Mouse (Mus musculus) cortical plate, adult 2 months (tissue): ENCODE measurements around the gene Akap6. TPM values are rescaled to one million over a fixed set of nuclear protein-coding genes. Genes with fewer than 3 reads are reported as not detected.
A peak's percentile ranks its signal among the peaks of the same experiment; 100 is the strongest.

Source experiments
- H3K27ac ChIP-seq: fragments of 200-500 bp; 2 replicates; pipeline ENCODE4 v1.5.1; 2012; ENCODE audit warnings: low read length, control low read depth, inconsistent platforms; ENCODE audit not compliant: insufficient read depth
- H3K4me1 ChIP-seq: fragments of 200-500 bp; 2 replicates; pipeline ENCODE4 v1.6.1; 2011; ENCODE audit warnings: low read length; ENCODE audit not compliant: control insufficient read depth, insufficient read depth
- H3K4me3 ChIP-seq: fragments of 200-500 bp; 2 replicates; pipeline ENCODE4 v1.5.1; 2011; ENCODE audit warnings: mild to moderate bottlenecking, low read length, control low read depth; ENCODE audit not compliant: insufficient read depth
- CTCF ChIP-seq: fragments of 200-500 bp; IDR thresholded peaks from 2 replicates; pipeline ENCODE4 v1.5.1; 2011; ENCODE audit warnings: mild to moderate bottlenecking, control low read depth, low read length; ENCODE audit not compliant: insufficient read depth; ENCODE audit errors: extremely low read depth
- POLR2A ChIP-seq: fragments of 200-500 bp; IDR thresholded peaks from 2 replicates; pipeline ENCODE4 v1.6.1; 2011; ENCODE audit warnings: mild to moderate bottlenecking, low read length, control low read depth; ENCODE audit not compliant: insufficient read depth; ENCODE audit errors: extremely low read depth
- polyA plus RNA-seq: library from polyadenylated mRNA; depleted of rRNA; stranded (reverse); fragments of >200 nt; gene quantifications from 2 replicates; pipeline ENCODE4 v1.2.3, GENCODE M21; 2012

The Akap6 gene
- polyA plus RNA-seq, 1 experiment, result 35.8 TPM

DNA sequence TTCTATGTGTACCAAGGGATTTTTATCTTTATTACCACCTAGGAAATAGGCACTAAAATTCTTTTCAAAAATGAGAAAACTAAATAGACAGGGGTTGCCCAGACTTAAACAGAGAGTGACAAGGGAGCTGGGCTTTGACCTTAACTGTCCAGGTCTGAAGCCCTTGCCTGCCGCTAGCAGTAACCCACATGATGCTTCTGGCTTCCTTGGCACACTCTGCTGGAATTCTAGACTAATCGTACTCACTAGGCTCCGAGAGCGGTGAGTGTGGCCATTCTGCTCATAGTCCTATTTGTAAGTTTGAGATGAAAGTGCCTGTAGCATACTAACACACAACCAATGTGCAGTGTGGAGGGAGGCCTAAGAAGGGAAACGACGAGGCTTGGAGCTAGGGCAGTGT is 223.3 kb downstream of the Akap6 start:
- TF ChIP-seq CTCF (no peak), POLR2A (no peak)
- H3K4me3 ChIP-seq, result no peak overlapping the region
- peaks cover 1% of the 10 kb centered on the region; the same call in 1 of the 2 replicates for H3K4me1 ChIP-seq
- no peak overlapping the region for H3K27ac ChIP-seq

DNA sequence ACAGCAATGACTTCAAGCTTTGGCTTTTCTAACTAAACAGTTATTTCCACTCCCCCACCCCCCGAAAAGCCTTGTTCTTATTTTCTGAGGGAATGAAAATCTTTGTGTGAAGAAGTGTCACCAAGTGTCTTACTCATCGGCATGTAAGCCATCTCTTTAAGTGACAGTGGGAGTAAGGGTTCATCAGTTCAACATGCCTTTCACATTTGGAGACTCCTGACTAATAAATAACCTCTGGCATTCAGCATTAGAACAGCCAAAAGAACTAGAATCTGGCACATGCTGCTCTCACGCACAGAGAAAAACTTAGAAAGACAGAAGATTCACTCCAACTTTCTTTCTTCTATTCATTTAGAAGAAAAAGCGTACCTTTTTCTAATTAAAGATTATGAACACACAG is 226.3 kb downstream of the Akap6 start:
- TF ChIP-seq CTCF, result no peak
- no peak for TF ChIP-seq POLR2A
- H3K4me1 ChIP-seq, result peaks cover 1% of the 10 kb centered on the region; the same call in 1 of the 2 replicates
- no peak overlapping the region for H3K4me3 ChIP-seq
- no peak overlapping the region for H3K27ac ChIP-seq

DNA sequence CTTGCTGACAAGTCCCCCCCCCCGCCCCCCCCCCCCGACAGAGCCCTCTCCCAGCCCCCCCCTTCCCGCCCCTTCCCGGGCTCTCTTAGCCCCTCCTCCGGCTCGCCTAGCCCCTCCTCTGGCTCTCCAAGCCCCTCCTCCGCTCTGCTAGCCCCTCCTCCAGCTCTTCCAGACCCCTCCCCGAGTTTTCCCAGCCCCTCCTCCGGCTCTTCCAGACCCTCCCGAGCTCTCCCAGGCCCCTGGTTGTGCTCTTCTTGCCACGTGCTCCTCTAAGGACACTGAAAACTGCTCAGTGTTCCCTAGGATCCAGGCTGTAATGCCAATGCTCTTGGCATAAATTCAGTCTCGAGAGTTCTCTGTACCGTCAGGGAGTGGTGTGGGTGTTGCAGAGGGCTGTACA is 234.6 kb downstream of the Akap6 start:
- H3K4me3 ChIP-seq, result no peak overlapping the region
- H3K27ac ChIP-seq, result no peak overlapping the region
- no peak for TF ChIP-seq POLR2A
- no peak for TF ChIP-seq CTCF
- H3K4me1 ChIP-seq, result no peaks in the 10 kb centered on the region

DNA sequence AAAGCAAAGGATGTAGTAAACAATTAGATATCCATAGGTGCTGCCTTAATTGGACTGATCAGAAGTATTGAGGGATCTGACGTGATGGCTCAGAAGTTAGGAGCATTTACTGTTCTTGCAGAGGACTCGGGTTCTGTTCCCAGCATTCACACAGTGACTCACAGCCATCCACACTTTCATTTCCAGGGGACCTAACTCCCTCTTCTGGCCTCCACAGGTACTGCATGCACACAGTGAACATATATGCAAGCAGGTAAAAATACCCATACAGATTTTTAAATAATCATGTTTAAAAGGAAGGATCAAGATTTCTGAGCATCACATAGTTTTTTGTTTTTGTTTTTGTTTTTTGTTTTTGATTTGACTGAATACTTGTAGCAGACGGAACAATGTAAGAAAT is 235.8 kb downstream of the Akap6 start:
- TF ChIP-seq CTCF, result peak; percentile 29
- TF ChIP-seq POLR2A, result no peak
- peaks cover 3% of the 10 kb centered on the region; the same call in 1 of the 2 replicates for H3K4me1 ChIP-seq
- H3K4me3 ChIP-seq, result no peak overlapping the region
- no peak overlapping the region for H3K27ac ChIP-seq

DNA sequence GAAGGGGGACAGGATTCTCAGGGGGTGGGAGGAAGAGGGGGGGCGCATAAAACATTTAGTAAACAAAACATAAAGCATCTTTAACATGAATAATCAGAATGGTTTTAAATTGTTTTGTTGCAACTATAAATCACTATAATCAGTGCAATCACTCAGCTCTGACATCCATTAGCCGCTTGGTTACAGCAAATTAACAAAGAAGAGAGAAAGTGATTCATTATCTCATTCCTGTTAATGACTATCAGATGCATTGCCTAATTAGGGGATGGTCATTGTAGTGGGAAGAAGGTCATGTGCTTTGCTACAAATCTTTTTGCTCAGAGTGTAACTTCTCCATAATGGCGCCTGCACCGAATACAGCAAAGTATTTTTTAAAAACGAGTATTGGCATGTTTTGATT is 239.6 kb downstream of the Akap6 start:
- H3K4me3 ChIP-seq, result no peak overlapping the region
- peaks cover 3% of the 10 kb centered on the region; the same call in 1 of the 2 replicates for H3K4me1 ChIP-seq
- no peak overlapping the region for H3K27ac ChIP-seq
- TF ChIP-seq CTCF, result no peak
- TF ChIP-seq POLR2A, result no peak

DNA sequence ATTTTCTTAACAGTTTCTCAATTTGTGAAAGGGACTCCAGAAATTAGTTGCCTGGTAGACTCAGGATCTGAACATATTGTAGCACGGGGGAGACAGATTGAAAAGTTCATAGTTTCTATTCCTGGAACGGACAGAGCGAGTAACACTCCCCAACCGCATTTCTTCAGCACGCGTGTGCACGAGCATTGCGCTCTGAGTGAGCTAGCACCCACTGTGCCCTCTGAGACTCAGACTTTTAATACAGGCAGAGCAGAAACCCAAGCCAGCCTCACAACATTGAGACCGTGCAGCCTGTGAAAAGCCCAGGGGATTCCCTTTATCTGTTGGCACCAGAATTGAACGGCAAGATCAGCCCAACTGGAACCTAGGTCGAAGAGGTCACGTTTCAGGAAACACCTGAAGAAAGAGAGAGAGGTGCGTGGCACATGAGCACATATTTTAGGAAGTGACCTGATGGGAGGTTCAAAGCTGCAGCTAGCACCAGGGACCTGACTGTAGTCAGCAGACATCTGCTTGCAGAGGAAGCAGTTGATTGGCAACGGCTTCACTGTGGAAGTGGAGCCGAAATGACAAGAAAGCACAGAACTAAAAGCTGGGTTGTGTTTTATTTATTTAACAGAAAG is 240.3 kb downstream of the Akap6 start:
- Histone ChIP-seq H3K4me1 (peaks cover 3% of the 10 kb centered on the region; the same call in 1 of the 2 replicates), H3K4me3 (no peak overlapping the region), H3K27ac (no peak overlapping the region)
- TF ChIP-seq POLR2A, result no peak
- TF ChIP-seq CTCF, result no peak

DNA sequence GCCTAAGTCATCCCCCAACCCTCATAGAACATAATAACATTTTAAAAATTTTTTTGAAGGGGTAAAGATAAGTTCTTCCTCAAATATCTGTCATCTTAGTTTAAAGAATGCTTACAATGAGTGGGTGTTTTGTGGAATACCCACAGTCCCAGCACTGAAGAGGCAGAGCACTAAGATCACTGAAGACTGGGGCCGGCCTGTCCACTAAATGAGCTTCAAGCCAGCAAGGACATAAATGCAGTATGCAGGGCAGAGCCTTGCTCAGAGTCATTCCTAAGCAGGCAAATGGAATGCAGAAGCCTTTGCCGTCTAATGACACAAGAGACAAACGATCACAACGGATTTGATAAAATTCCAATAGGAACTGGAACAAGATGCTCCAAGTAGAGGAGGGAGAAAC is 242.8 kb downstream of the Akap6 start:
- no peak for TF ChIP-seq CTCF
- TF ChIP-seq POLR2A, result no peak
- Histone ChIP-seq H3K4me1 (peaks cover 3% of the 10 kb centered on the region; the same call in 1 of the 2 replicates), H3K4me3 (no peak overlapping the region), H3K27ac (no peak overlapping the region)

DNA sequence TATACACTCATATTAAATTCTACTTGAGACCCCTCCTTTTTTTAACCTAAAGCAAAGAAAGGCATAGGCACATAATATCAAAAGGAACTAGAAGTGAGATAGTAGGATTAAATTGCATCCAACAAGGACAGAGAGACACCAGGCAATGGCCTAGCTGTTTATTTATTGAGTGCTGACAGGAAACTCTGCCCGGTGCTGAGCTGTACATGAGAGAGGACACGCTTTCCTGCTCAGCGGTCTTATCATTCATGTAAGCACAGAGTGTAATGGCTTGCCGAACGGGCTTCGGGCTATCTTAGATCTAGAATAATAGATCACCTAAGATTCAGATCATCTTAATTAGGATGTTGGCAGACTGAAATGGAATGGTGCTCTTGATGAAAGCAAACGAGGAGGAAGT is 245.1 kb downstream of the Akap6 start:
- TF ChIP-seq CTCF (no peak), POLR2A (no peak)
- Histone ChIP-seq H3K4me1 (peaks cover 3% of the 10 kb centered on the region; the same call in 1 of the 2 replicates), H3K4me3 (no peak overlapping the region), H3K27ac (no peak overlapping the region)

DNA sequence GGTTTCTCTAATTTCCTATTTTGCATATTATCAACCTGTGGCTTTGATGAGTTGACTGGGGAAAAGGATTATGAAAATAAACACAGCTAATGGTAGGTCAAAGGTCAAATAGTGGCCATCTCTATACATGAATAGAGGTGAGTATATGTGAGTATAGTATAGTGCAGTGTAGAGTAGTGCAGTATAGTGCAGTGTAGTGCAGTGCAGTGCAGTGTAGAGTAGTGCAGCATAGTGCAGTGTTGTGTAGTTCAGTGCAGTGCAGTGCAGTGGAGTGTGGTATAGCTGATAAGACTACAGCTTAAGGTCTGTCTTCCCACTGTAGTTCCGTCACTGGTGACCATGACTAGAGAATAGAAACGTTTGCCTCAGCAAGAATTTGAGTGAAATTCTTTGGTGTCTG is 245.8 kb downstream of the Akap6 start:
- Histone ChIP-seq H3K27ac (no peak overlapping the region), H3K4me1 (no peaks in the 10 kb centered on the region), H3K4me3 (no peak overlapping the region)
- TF ChIP-seq POLR2A (no peak), CTCF (no peak)

DNA sequence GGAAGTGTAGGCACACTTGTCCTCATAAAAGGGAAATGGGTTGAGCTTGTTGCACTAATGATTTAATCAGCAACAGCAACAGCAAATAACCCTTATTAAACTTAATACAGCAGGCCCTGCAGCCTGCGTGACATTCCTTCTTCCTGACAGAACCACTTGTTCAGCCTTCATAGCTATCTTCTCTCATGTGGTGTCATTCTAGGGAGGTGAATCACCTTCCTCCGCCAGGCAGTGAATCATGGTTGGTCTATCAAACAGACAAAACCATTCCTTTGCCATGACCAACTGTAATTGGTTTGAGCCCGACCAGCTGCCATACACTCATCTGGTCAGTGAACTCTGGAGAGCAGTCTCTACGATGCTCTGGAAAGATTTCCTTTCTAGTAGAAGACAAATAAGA is 251.5 kb downstream of the Akap6 start:
- H3K4me3 ChIP-seq, result no peak overlapping the region
- no peak overlapping the region for H3K27ac ChIP-seq
- H3K4me1 ChIP-seq, result peaks cover 3% of the 10 kb centered on the region; the same call in 1 of the 2 replicates
- TF ChIP-seq POLR2A (no peak), CTCF (no peak)
